Comparison of ENCODE assay signal across 8 mouse cellular contexts in the genomic region with DNA sequence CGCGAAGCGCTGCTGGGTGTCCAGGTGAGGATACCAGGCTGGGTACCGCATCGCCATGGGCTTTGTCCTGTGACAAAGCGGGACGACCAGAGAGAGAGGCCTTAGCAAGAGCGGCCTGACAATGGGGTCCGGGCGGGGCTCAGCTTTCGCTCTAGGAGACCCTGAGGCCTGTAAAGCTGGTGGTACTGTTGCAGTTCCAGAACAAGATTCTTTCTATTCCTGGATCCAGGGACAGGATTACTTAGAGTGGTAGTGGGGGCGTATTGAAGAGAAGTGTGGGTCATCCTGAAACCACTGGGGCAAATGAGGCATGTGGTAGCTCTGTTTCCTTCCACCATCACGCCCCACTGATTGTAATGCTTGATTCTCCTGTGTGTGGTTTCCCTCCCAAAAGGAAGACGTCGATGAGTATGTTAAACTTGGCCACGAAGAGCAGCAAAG. TPM values are rescaled to one million over a fixed set of nuclear protein-coding genes. Genes with fewer than 3 reads are reported as not detected.
DNase-seq lines count a peak whose midpoint lies in the region; ATAC-seq and TF ChIP-seq lines count a peak whose summit lies in the region.

No protein-coding gene starts in this region.

- H3K9me3 ChIP-seq in kidney, embryonic 16.5 days (ENCODE audit: low read length), result no peaks in the 10 kb centered on the region
- H3K9me3 ChIP-seq in hindbrain, embryonic 11.5 days (ENCODE audit: control insufficient read depth, low read length), result no peaks in the 10 kb centered on the region

- H3K4me2 ChIP-seq in kidney, embryonic 16.5 days (replicated peaks; ENCODE audit: low read depth, low read length), result peak overlapping the region; percentile 76
- H3K4me2 ChIP-seq in hindbrain, embryonic 11.5 days (replicated peaks; ENCODE audit: low read depth, low read length), result peak overlapping the region; percentile 35

- H3K4me3 ChIP-seq in kidney, embryonic 16.5 days (ENCODE audit: low read length), result peak overlapping the region; percentile 75
- peak overlapping the region; percentile 68 for H3K4me3 ChIP-seq in bone marrow, adult 2 months (replicated peaks; ENCODE audit: control insufficient read depth, low read depth, low read length)
- peak overlapping the region; percentile 85 for H3K4me3 ChIP-seq in hindbrain, embryonic 11.5 days (ENCODE audit: low read depth, low read length)

- H3K27me3 ChIP-seq in kidney, embryonic 16.5 days (ENCODE audit: insufficient read depth, low read length), result no peaks in the 10 kb centered on the region
- no peaks in the 10 kb centered on the region for H3K27me3 ChIP-seq in hindbrain, embryonic 11.5 days (ENCODE audit: control insufficient read depth, insufficient read depth, low read length)

- peaks cover 13% of the 10 kb centered on the region for H3K4me1 ChIP-seq in kidney, embryonic 16.5 days (ENCODE audit: insufficient read depth, low read length)
- no peaks in the 10 kb centered on the region; the same call in 1 of the 2 replicates for H3K4me1 ChIP-seq in bone marrow, adult 2 months (ENCODE audit: control insufficient read depth, insufficient read depth, low read length)
- H3K4me1 ChIP-seq in hindbrain, embryonic 11.5 days (replicated peaks; ENCODE audit: control insufficient read depth, insufficient read depth, low read length), result no peaks in the 10 kb centered on the region

- peaks cover 22% of the 10 kb centered on the region for H3K36me3 ChIP-seq in kidney, embryonic 16.5 days (ENCODE audit: insufficient read depth, low read length)
- H3K36me3 ChIP-seq in hindbrain, embryonic 11.5 days (ENCODE audit: control insufficient read depth, insufficient read depth, low read length), result peaks cover 3% of the 10 kb centered on the region

- ATAC-seq in kidney, embryonic 16.5 days (ENCODE audit: low FRiP score, low TSS enrichment), result no peak
- ATAC-seq in hindbrain, embryonic 11.5 days (ENCODE audit: low FRiP score), result peak; percentile 83; the same call in 1 of the 2 replicates
- ATAC-seq in megakaryocyte-erythroid progenitor cell, adult 5-6 weeks (replicated peaks; ENCODE audit: low FRiP score, low TSS enrichment, poor library complexity, severe bottlenecking), result peak; percentile 58

- no peak for DNase-seq in kidney, postnatal 10 days
- DNase-seq in hindbrain, embryonic 11.5 days (ENCODE audit: low spot score), result no peak
- no peak for DNase-seq in testis, postnatal 14 days (ENCODE audit: low spot score)
- no peak for DNase-seq in thymus, postnatal 36 days
- no peak for DNase-seq in cerebellum, adult 11-12 months

- no peak for TF ChIP-seq CTCF in bone marrow, adult 2 months (IDR thresholded peaks at IDR 0.05; ENCODE audit: control insufficient read depth, insufficient read depth, low read length)

- no peak for TF ChIP-seq POLR2A in bone marrow, adult 2 months (IDR thresholded peaks at IDR 0.05; ENCODE audit: borderline replicate concordance, control insufficient read depth, low read depth, low read length)

- H3K27ac ChIP-seq in kidney, embryonic 16.5 days (ENCODE audit: low read length), result peak overlapping the region; percentile 93
- peak overlapping the region; percentile 70; the same call in 1 of the 2 replicates for H3K27ac ChIP-seq in bone marrow, adult 2 months (ENCODE audit: control insufficient read depth, insufficient read depth, low read depth, low read length, poor library complexity)
- peak overlapping the region; percentile 90 for H3K27ac ChIP-seq in hindbrain, embryonic 11.5 days (ENCODE audit: low read depth, low read length)

- 1% methylated on average over 16 of the region's 16 CpGs for WGBS in kidney, embryonic 16.5 days
- 1% methylated on average over 16 of the region's 16 CpGs for WGBS in bone marrow, adult 2 months
- WGBS in hindbrain, embryonic 11.5 days, result under 1% methylated on average over 16 of the region's 16 CpGs

- H3K9ac ChIP-seq in kidney, embryonic 16.5 days (replicated peaks; ENCODE audit: low read length), result peak overlapping the region; percentile 92
- peak overlapping the region; percentile 97 for H3K9ac ChIP-seq in hindbrain, embryonic 11.5 days (ENCODE audit: low read depth, low read length)

RNA-seq across cellular contexts. Expression of gene Rcn2, which starts 0.6 kb away (rescaled TPM):
- 247 and 255 TPM in 2 replicates for polyA plus RNA-seq in kidney, embryonic 16.5 days (2015; fragmentation: Nextera tagmentation; extraction: Ambion mirVana)
- polyA plus RNA-seq in bone marrow, adult 2 months (2011; ENCODE audit: insufficient read depth, insufficient read length, low replicate concordance, missing spikeins), result 3.1 and 10.1 TPM in 2 replicates
- 387 and 392 TPM in 2 replicates for polyA plus RNA-seq in hindbrain, embryonic 11.5 days (2014; fragmentation: Nextera tagmentation; extraction: Ambion mirVana)
- total RNA-seq in megakaryocyte-erythroid progenitor cell, adult 5-6 weeks (2014; fragmentation: Nextera tagmentation), result 9.9 and 16.2 TPM in 2 replicates
- 37.5 and 42.7 TPM in 2 replicates for total RNA-seq in megakaryocyte-erythroid progenitor cell, adult 5-6 weeks (2017)

RNA-seq across cellular contexts. Expression of gene 4930563M21Rik, which starts 31.9 kb away (rescaled TPM):
- polyA plus RNA-seq in kidney, embryonic 16.5 days (2015; fragmentation: Nextera tagmentation; extraction: Ambion mirVana), result not detected in 2 replicates
- polyA plus RNA-seq in bone marrow, adult 2 months (2011; ENCODE audit: insufficient read depth, insufficient read length, low replicate concordance, missing spikeins), result not detected in 2 replicates
- not detected in 2 replicates for polyA plus RNA-seq in hindbrain, embryonic 11.5 days (2014; fragmentation: Nextera tagmentation; extraction: Ambion mirVana)
- not detected in 2 replicates for total RNA-seq in megakaryocyte-erythroid progenitor cell, adult 5-6 weeks (2014; fragmentation: Nextera tagmentation)
- not detected in 2 replicates for total RNA-seq in megakaryocyte-erythroid progenitor cell, adult 5-6 weeks (2017)

RNA-seq across cellular contexts. Expression of gene Pstpip1, which starts 47.6 kb away (rescaled TPM):
- 0.91 and 0.96 TPM in 2 replicates for polyA plus RNA-seq in kidney, embryonic 16.5 days (2015; fragmentation: Nextera tagmentation; extraction: Ambion mirVana)
- polyA plus RNA-seq in bone marrow, adult 2 months (2011; ENCODE audit: insufficient read depth, insufficient read length, low replicate concordance, missing spikeins), result 63.2 and 115 TPM in 2 replicates
- 0.19 and 0.45 TPM in 2 replicates for polyA plus RNA-seq in hindbrain, embryonic 11.5 days (2014; fragmentation: Nextera tagmentation; extraction: Ambion mirVana)
- 3.9 and 5.1 TPM in 2 replicates for total RNA-seq in megakaryocyte-erythroid progenitor cell, adult 5-6 weeks (2014; fragmentation: Nextera tagmentation)
- 4.7 and 10.1 TPM in 2 replicates for total RNA-seq in megakaryocyte-erythroid progenitor cell, adult 5-6 weeks (2017)

Comparison
In these comparisons a context has a peak if more than half of its experiments do, and no peak if none do; other contexts are left out.
1. RNA of gene Rcn2, which starts 0.6 kb away (polyA plus RNA-seq): 387 to 392 TPM in hindbrain, embryonic 11.5 days and 247 to 255 TPM in kidney, embryonic 16.5 days; 3.1 to 10.1 TPM in bone marrow, adult 2 months; every median in the first group is over 10 times any median in the second.
2. RNA of gene Pstpip1, which starts 47.6 kb away (polyA plus RNA-seq): 63.2 to 115 TPM in bone marrow, adult 2 months; 0.91 to 0.96 TPM in kidney, embryonic 16.5 days and 0.19 to 0.45 TPM in hindbrain, embryonic 11.5 days; every median in the first group is over 10 times any median in the second.
3. Peak in every context shown above with its lines, with median percentiles within 50 percentile points of each other: H3K27ac ChIP-seq and H3K4me3 ChIP-seq.